Mouse (Mus musculus) cerebellum, adult 11-12 months (tissue): ENCODE measurements at regions not wholly inside any gene's neighbourhood (a gene's known extent, or its start where the extent isn't known, plus 50 kb on each side); places are given as distances from the start of the nearest gene placed in this dataset.
A peak's percentile ranks its signal among the peaks of the same experiment; 100 is the strongest.

Experiments used
- DNase-seq: peaks from one replicate; pipeline ENCODE4 v3.0.0; 2022

- DNase-seq = no peak
Measured at GRCm38 (mm10) chr15:40223272-40223671, 89.1 kb downstream of the 9330182O14Rik start.

- no peak for DNase-seq
Measured at GRCm38 (mm10) chr15:40241764-40242163, 107.6 kb downstream of the 9330182O14Rik start.

GRCm38 (mm10) chr15:40248966-40249365 lies 114.8 kb downstream of the 9330182O14Rik start:
- DNase-seq = no peak

GRCm38 (mm10) chr15:40259433-40259832 lies 125.3 kb downstream of the 9330182O14Rik start:
- no peak for DNase-seq

- no peak for DNase-seq
Measured at GRCm38 (mm10) chr15:40279021-40279420, 144.9 kb downstream of the 9330182O14Rik start.

GRCm38 (mm10) chr15:40280551-40280950 lies 146.4 kb downstream of the 9330182O14Rik start:
- DNase-seq = no peak

GRCm38 (mm10) chr15:40281078-40281720 lies 147.0 kb downstream of the 9330182O14Rik start:
- no peak for DNase-seq

GRCm38 (mm10) chr15:40291602-40292001 lies 157.4 kb downstream of the 9330182O14Rik start:
- no peak for DNase-seq

GRCm38 (mm10) chr15:40312226-40312625 lies 178.1 kb downstream of the 9330182O14Rik start:
- peak; percentile 65 for DNase-seq

- DNase-seq = no peak
Measured at GRCm38 (mm10) chr15:40339746-40340145, 205.6 kb downstream of the 9330182O14Rik start.

GRCm38 (mm10) chr15:40340269-40340668 lies 206.1 kb downstream of the 9330182O14Rik start:
- DNase-seq = no peak

- DNase-seq = no peak
Measured at GRCm38 (mm10) chr15:40351473-40351872, 217.3 kb downstream of the 9330182O14Rik start.

- no peak for DNase-seq
Measured at GRCm38 (mm10) chr15:40354802-40355487, 220.8 kb downstream of the 9330182O14Rik start.

GRCm38 (mm10) chr15:40356096-40356495 lies 221.9 kb downstream of the 9330182O14Rik start:
- no peak for DNase-seq

- no peak for DNase-seq
Measured at GRCm38 (mm10) chr15:40358341-40358740, 224.2 kb downstream of the 9330182O14Rik start.

GRCm38 (mm10) chr15:40361849-40362533 lies 227.8 kb downstream of the 9330182O14Rik start:
- peak; percentile 94 for DNase-seq

GRCm38 (mm10) chr15:40364221-40364621 lies 230.1 kb downstream of the 9330182O14Rik start:
- DNase-seq = no peak

- DNase-seq = no peak
Measured at GRCm38 (mm10) chr15:40365613-40366012, 231.4 kb downstream of the 9330182O14Rik start.

GRCm38 (mm10) chr15:40367026-40367425 lies 232.9 kb downstream of the 9330182O14Rik start:
- no peak for DNase-seq

- no peak for DNase-seq
Measured at GRCm38 (mm10) chr15:40368746-40369145, 234.6 kb downstream of the 9330182O14Rik start.

- DNase-seq = no peak
Measured at GRCm38 (mm10) chr15:40371486-40371885, 237.3 kb downstream of the 9330182O14Rik start.

- DNase-seq = peak; percentile 56
Measured at GRCm38 (mm10) chr15:40386526-40386925, 252.4 kb downstream of the 9330182O14Rik start.

- DNase-seq = no peak
Measured at GRCm38 (mm10) chr15:40387746-40388145, 253.6 kb downstream of the 9330182O14Rik start.

GRCm38 (mm10) chr15:40388806-40389205 lies 254.6 kb downstream of the 9330182O14Rik start:
- DNase-seq = peak; percentile 31
